Mouse (Mus musculus): ENCODE data around the gene Cnnm3. TPM values are rescaled to one million over a fixed set of nuclear protein-coding genes. Genes with fewer than 3 reads are reported as not detected.

The Cnnm3 gene
- 2.0 TPM for polyA plus RNA-seq (2014; fragmentation: Illumina TruSeq; extraction: RNeasy Lipid Tissue Mini Kit (QIAGEN cat#74804); ENCODE audit: low read depth, low replicate concordance)

DNA sequence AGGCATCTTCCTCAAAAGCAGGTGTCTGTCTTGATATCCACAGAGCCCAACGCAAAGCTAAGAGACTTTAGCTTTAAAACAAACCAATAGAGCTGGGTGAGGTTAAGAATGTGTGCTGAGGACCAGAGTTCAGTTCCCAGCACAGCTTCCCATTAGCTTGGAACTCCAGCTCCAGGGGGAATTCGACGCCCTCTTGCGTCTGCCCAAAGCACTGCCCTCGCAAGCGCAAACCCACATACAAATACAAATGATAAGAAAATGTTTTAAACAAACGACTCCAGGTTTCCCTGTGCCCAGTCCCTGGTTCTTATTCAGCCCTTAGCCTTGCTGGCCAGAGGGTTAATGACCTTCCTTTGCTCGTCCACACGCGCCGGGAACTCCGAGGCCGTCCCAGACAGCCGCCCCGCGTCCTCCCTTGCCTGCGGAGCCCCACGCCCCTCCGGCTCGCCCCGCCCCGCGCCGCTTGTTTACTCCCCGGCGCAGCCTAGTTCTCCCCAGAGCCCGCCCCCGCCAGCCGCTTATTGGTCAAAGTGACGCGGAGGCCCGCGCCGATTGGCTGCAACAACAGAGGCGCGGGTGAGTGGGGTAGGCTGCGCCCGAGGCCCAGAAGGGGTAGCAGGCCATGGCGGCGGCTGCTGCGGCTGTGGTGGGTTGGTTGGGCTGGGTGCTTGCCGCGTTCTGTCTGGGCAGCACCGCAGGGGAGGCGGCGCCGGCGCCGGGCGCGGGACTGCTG is at the start of gene Cnnm3:
Gene Cnnm3 (plus strand): TSS at position 579 of the 733 bp plus-strand sequence.

DNA sequence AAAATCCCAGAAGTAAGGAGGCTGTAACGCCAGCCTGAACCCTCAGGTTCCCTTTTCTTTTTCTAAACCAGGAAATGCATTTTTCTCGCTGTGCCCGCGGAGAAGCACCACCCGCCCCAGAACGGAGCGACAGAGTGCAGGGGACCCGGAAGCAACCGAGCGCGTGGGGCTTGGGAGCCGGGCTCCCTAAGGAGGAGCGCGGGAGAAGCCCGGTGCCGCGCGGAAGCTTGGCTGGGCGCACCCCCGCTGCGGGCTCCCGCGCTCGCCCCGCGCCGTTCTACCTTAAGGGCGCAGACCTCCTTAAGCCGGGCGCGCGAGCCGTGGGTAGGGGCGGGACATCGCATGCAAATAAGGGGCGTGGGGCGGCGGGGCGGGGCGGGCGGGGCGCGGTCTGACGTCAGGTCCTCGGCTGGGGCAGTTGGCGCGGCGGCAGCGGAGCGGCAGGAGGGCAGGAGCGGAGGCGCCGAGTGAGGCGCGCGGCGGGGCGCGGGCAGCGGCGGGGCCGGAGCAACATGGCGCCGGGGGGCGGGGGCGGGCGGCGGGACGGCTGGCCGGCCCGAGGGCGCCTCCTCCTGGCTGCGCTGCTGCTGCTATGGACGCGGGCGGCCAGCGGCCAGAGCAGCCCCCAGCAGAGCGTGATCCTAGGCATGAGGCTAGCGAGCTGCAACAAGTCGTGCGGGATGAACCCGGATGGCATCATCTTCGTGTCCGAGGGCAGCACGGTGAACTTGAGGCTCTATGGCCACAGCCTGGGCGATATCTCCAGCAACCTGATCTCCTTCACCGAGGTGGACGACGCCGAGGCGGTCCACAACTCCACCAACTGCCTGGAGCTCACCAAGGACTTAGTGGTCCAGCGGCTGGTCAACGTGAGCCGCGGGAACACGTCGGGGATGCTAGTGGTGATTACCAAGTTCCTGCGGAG is 40.2 kb upstream of the Cnnm3 start, which contains the start of gene Cnnm4:
Gene Cnnm4 (plus strand): TSS at position 440 of the 925 bp plus-strand sequence.

DNA sequence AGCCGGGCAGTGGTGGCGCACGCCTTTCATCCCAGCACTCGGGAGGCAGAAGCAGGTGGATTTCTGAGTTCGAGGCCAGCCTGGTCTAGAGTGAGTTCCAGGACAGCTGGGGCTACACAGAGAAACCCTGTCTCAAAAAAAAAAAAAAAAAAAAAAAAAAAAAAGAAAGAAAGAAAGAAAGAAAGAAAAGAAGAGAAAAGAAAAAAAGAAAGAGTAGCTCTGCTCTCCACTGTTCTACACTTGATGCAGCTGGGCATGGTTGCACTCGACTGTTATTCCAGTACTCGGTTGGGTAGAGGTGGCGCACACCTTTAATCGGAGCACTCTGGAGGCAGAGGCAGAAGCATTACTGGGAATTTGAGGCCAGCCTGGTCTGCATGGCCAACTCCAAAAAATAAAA is 25.1 kb downstream of the Cnnm3 start, which contains the start of gene Ankrd23:
Gene Ankrd23 (minus strand): TSS at position 101 of the 400 bp plus-strand sequence.

DNA sequence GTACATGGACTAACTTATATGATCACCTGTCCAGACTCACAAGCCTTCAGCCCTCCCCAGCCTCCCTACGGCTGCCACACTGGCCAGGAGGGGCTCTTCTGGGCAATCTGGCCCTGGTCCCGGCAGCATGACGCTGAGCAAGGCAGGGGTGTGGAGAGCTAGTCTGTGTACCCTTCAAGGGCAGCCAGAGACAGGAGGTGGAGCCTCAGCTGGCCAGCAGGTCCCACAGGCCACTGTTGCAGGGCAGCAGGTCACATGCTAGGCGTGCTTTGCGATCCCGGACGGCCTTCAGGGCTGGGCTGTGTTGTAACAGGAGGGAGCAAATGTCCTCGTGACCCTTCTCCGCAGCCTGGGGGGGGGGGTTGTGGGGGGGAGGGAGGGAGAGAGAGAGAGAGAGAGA is 27.5 kb downstream of the Cnnm3 start, which contains the start of gene Gm42417:
Gene Gm42417 (minus strand): TSS at position 244 of the 400 bp plus-strand sequence.

DNA sequence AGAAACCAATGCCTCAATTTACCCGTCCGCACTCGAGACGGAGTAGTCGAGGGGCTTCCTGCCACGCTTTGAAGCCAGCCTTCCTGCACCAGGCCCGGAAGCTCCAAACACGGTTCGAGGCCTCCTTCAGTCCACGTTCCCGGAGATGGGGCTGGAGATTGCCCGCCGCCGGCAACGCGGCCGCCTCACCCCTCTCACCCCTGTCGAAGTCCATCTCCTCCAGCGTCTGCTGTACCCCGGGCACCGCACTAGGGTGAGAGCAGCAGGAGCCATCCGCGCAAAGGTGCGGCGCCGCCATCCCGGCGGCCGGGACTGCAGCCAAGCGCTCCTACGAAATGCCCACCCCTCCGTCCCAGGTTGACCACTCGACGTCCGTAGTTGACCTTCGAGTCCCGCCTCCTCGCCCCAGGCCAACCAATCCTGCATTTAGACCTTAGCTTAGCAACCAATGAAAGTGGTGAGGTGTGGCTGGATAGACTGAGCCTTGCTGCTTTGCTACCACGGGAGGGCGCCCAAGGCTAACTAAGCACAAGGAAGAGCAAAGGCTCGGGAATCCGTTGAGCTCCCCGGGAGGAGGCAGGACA is 35.3 kb downstream of the Cnnm3 start, which contains the start of gene Ankrd39:
Gene Ankrd39 (minus strand): TSS at position 558 of the 584 bp plus-strand sequence.

DNA sequence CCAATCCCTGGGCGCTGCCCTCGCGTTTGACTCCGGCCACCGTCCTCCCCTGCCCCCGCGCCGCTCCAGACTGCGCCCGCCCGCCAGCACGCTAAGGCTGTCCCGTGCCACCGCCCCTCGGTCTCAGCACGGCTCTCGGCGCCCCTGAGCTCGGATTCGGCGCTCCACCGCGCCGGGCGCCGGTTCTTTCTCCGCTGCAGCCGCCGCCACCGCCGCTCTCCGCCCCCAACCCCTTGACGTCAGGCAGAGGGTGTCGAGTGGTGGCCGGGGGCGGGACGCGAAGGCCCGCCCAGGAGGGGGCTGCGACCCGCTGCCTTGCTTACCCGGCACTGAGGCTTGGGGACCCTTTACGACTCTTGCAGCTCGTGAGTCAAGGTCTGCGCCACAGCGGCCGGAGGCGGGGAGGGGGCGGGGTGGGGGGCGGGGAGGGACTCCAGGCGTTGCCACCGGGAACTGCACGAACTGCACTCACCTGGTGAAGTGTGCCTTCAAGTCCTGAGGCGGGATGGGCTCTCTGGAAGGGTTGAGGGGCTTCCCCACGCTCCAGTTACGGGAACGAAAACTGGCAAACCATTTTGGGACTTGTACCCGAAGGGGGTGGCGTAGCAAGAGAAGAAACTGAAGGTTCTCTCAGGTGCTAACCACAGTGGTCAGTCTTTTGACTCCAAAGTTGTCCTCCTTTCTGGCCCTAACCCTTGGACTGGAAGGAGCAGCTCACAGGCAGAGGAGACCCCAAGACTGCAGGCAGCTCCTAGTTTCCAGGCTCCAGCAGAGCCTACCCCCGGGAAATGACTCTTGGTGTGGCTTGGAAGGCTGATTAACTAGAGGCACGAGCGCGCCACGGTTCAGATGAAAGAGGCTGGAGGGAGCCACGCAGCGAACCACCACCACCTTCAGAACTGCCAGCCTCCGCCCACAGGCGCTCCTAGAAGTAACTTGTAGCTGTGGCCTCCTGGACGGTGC is 46.6 kb downstream of the Cnnm3 start, which contains the start of gene Sema4c:
Gene Sema4c (minus strand): TSS at position 319 of the 963 bp plus-strand sequence.

Other genes starting within 250 kb of the Cnnm3 start
- 0.25 TPM for gene Neurl3, start 237.2 kb upstream of the Cnnm3 start, polyA plus RNA-seq (2014; fragmentation: Illumina TruSeq; extraction: RNeasy Lipid Tissue Mini Kit (QIAGEN cat#74804); ENCODE audit: low read depth, low replicate concordance)
- 0.21 TPM for gene Arid5a, start 204.1 kb upstream of the Cnnm3 start, polyA plus RNA-seq (2014; fragmentation: Illumina TruSeq; extraction: RNeasy Lipid Tissue Mini Kit (QIAGEN cat#74804); ENCODE audit: low read depth, low replicate concordance)
- 32.8 TPM for gene Kansl3, start 142.7 kb upstream of the Cnnm3 start, polyA plus RNA-seq (2014; fragmentation: Illumina TruSeq; extraction: RNeasy Lipid Tissue Mini Kit (QIAGEN cat#74804); ENCODE audit: low read depth, low replicate concordance)
- gene Fer1l5, start 139.6 kb upstream of the Cnnm3 start, polyA plus RNA-seq (2014; fragmentation: Illumina TruSeq; extraction: RNeasy Lipid Tissue Mini Kit (QIAGEN cat#74804); ENCODE audit: low read depth, low replicate concordance): 30.1 TPM
- gene Lman2l, start 66.6 kb upstream of the Cnnm3 start, polyA plus RNA-seq (2014; fragmentation: Illumina TruSeq; extraction: RNeasy Lipid Tissue Mini Kit (QIAGEN cat#74804); ENCODE audit: low read depth, low replicate concordance): 7.0 TPM
- gene Cnnm4, start 40.2 kb upstream of the Cnnm3 start, polyA plus RNA-seq (2014; fragmentation: Illumina TruSeq; extraction: RNeasy Lipid Tissue Mini Kit (QIAGEN cat#74804); ENCODE audit: low read depth, low replicate concordance): 6.3 TPM
- 2.9 TPM for gene Ankrd23, start 25.0 kb downstream of the Cnnm3 start, polyA plus RNA-seq (2014; fragmentation: Illumina TruSeq; extraction: RNeasy Lipid Tissue Mini Kit (QIAGEN cat#74804); ENCODE audit: low read depth, low replicate concordance)
- 0.29 TPM for gene Gm42417, start 27.6 kb downstream of the Cnnm3 start, polyA plus RNA-seq (2014; fragmentation: Illumina TruSeq; extraction: RNeasy Lipid Tissue Mini Kit (QIAGEN cat#74804); ENCODE audit: low read depth, low replicate concordance)
- 2.6 TPM for gene Ankrd39, start 35.6 kb downstream of the Cnnm3 start, polyA plus RNA-seq (2014; fragmentation: Illumina TruSeq; extraction: RNeasy Lipid Tissue Mini Kit (QIAGEN cat#74804); ENCODE audit: low read depth, low replicate concordance)
- gene Sema4c, start 46.5 kb downstream of the Cnnm3 start, polyA plus RNA-seq (2014; fragmentation: Illumina TruSeq; extraction: RNeasy Lipid Tissue Mini Kit (QIAGEN cat#74804); ENCODE audit: low read depth, low replicate concordance): 0.67 TPM
- 12.1 TPM for gene Fam178b, start 171.3 kb downstream of the Cnnm3 start, polyA plus RNA-seq (2014; fragmentation: Illumina TruSeq; extraction: RNeasy Lipid Tissue Mini Kit (QIAGEN cat#74804); ENCODE audit: low read depth, low replicate concordance)
- 79.7 TPM for gene Cox5b, start 179.6 kb downstream of the Cnnm3 start, polyA plus RNA-seq (2014; fragmentation: Illumina TruSeq; extraction: RNeasy Lipid Tissue Mini Kit (QIAGEN cat#74804); ENCODE audit: low read depth, low replicate concordance)
- gene 4933424G06Rik, start 198.3 kb downstream of the Cnnm3 start, polyA plus RNA-seq (2014; fragmentation: Illumina TruSeq; extraction: RNeasy Lipid Tissue Mini Kit (QIAGEN cat#74804); ENCODE audit: low read depth, low replicate concordance): 75.4 TPM
- 5.1 TPM for gene Actr1b, start 202.6 kb downstream of the Cnnm3 start, polyA plus RNA-seq (2014; fragmentation: Illumina TruSeq; extraction: RNeasy Lipid Tissue Mini Kit (QIAGEN cat#74804); ENCODE audit: low read depth, low replicate concordance)
- gene Zap70, start 249.9 kb downstream of the Cnnm3 start, polyA plus RNA-seq (2014; fragmentation: Illumina TruSeq; extraction: RNeasy Lipid Tissue Mini Kit (QIAGEN cat#74804); ENCODE audit: low read depth, low replicate concordance): 0.29 TPM